Mouse (Mus musculus) stomach, embryonic 16.5 days (tissue): Measurements from ENCODE around the gene Insc. TPM values are rescaled to one million over a fixed set of nuclear protein-coding genes. Genes with fewer than 3 reads are reported as not detected.

ENCODE experiments used
- polyA plus RNA-seq: library from polyadenylated mRNA; unstranded; fragments of >200 nt; fragmentation: Nextera tagmentation; extraction: Ambion mirVana; gene quantifications from 2 replicates; pipeline ENCODE4 v1.2.1, GENCODE M21; 2015

Gene Insc
- polyA plus RNA-seq, 1 experiment from 2014 or later, result 29.6 TPM

Other genes starting within 250 kb of the Insc start
- gene Cyp2r1, start 180.7 kb upstream of the Insc start, polyA plus RNA-seq, result 2.5 and 2.6 TPM in 2 replicates
- gene Calca, start 107.3 kb upstream of the Insc start, polyA plus RNA-seq, result 2.6 and 3.1 TPM in 2 replicates
- 4.6 and 5.4 TPM in 2 replicates for gene Calcb, start 25.1 kb upstream of the Insc start, polyA plus RNA-seq